Mouse (Mus musculus) adrenal gland (tissue): ENCODE measurements around the gene Mast4.
"Not testable (repeated sequence)": the region's sequence is repeated elsewhere in the genome, so short reads cannot be mapped to it uniquely, and the experiment has no call there.

ENCODE experiments used
- intact Hi-C: fragments of 180-260 bp; cut with DNase I; formaldehyde crosslinking; loops from one replicate; pipeline ENCODE4 v1.15.1; 2025

Mast4 gene

GRCm38 (mm10) chr13:102767110-102767509 is 567.2 kb downstream of the Mast4 start:
- intact Hi-C loops = no loop called here

- intact Hi-C loops = no loop called here
Observed at GRCm38 (mm10) chr13:102765216-102765615, 569.1 kb downstream of the Mast4 start.

- intact Hi-C loops = no loop called here
Observed at GRCm38 (mm10) chr13:102764218-102764617, 570.1 kb downstream of the Mast4 start.

GRCm38 (mm10) chr13:102762203-102762602 is 572.1 kb downstream of the Mast4 start:
- intact Hi-C loops = no loop called here

- intact Hi-C loops = no loop called here
Observed at GRCm38 (mm10) chr13:102761410-102761809, 572.9 kb downstream of the Mast4 start.

GRCm38 (mm10) chr13:102758021-102758420 is 576.3 kb downstream of the Mast4 start:
- intact Hi-C loops = no loop called here

GRCm38 (mm10) chr13:102756071-102756470 is 578.2 kb downstream of the Mast4 start:
- intact Hi-C loops = no loop called here

GRCm38 (mm10) chr13:102755124-102755523 is 579.2 kb downstream of the Mast4 start:
- intact Hi-C loops = no loop called here

GRCm38 (mm10) chr13:102753714-102754556 is 580.4 kb downstream of the Mast4 start:
- intact Hi-C loops = no loop called here

GRCm38 (mm10) chr13:102749891-102750290 is 584.4 kb downstream of the Mast4 start:
- intact Hi-C loops = no loop called here

GRCm38 (mm10) chr13:102749194-102749593 is 585.1 kb downstream of the Mast4 start:
- intact Hi-C loops = no loop called here

- intact Hi-C loops = no loop called here
Observed at GRCm38 (mm10) chr13:102746803-102747561, 587.3 kb downstream of the Mast4 start.

GRCm38 (mm10) chr13:102745626-102746342 is 588.5 kb downstream of the Mast4 start:
- intact Hi-C loops = loop anchor here (2.0 kb wide), 1 partner anchor 67 kb away; no protein-coding TSS in a partner anchor

GRCm38 (mm10) chr13:102745270-102745600 is 589.1 kb downstream of the Mast4 start:
- intact Hi-C loops = loop anchor here (2.0 kb wide), 1 partner anchor 66 kb away; no protein-coding TSS in a partner anchor

GRCm38 (mm10) chr13:102744481-102745269 is 589.6 kb downstream of the Mast4 start:
- intact Hi-C loops = loop anchor here (2.0 to 5.0 kb wide), 2 partner anchors 52 to 66 kb away; partner anchors contain the start of gene Cd180

GRCm38 (mm10) chr13:102739720-102740535 is 594.4 kb downstream of the Mast4 start:
- intact Hi-C loops = loop anchor here (5.0 kb wide), 1 partner anchor 48 kb away; the partner anchor contains the start of gene Cd180

GRCm38 (mm10) chr13:102737811-102738210 is 596.5 kb downstream of the Mast4 start:
- intact Hi-C loops = no loop called here

GRCm38 (mm10) chr13:102733063-102733462 is 601.2 kb downstream of the Mast4 start:
- intact Hi-C loops = no loop called here

- intact Hi-C loops = not testable (repeated sequence)
Observed at GRCm38 (mm10) chr13:102728951-102729350, 605.3 kb downstream of the Mast4 start.

- intact Hi-C loops = no loop called here
Observed at GRCm38 (mm10) chr13:102728035-102728434, 606.3 kb downstream of the Mast4 start.
